Mouse (Mus musculus) hindbrain, postnatal 0 days (tissue): Measurements from ENCODE around the gene Ubash3b. TPM values are rescaled to one million over a fixed set of nuclear protein-coding genes. Genes with fewer than 3 reads are reported as not detected.
A peak's percentile ranks its signal among the peaks of the same experiment; 100 is the strongest.

Experiments used
- ATAC-seq: fragments of 200-750 bp; cut with Nextera tagmentation; 2 replicates; pipeline ENCODE4 v1.8.0; 2017; ENCODE audit warnings: mild to moderate bottlenecking, moderate TSS enrichment, moderate library complexity
- DNase-seq: peaks from one replicate; pipeline ENCODE4 v3.0.0-alpha.2; 2015; ENCODE audit warnings: low spot score
- H3K27ac ChIP-seq: fragments of 300-500 bp; sonication (generic); 2 replicates; pipeline ENCODE4 v1.5.1; 2014; ENCODE audit warnings: mild to moderate bottlenecking
- H3K27me3 ChIP-seq: fragments of 300-500 bp; sonication (generic); 2 replicates; pipeline ENCODE4 v1.6.1; 2014; ENCODE audit warnings: low read length, mixed read lengths; ENCODE audit not compliant: insufficient read depth
- H3K36me3 ChIP-seq: fragments of 300-500 bp; sonication (generic); 2 replicates; pipeline ENCODE4 v1.6.1; 2014; ENCODE audit warnings: low read length, mixed read lengths; ENCODE audit not compliant: insufficient read depth
- H3K4me1 ChIP-seq: fragments of 300-500 bp; sonication (generic); 2 replicates; pipeline ENCODE4 v1.6.1; 2014; ENCODE audit warnings: antibody characterized with exemption, low read length, mixed read lengths; ENCODE audit not compliant: insufficient read depth
- H3K4me2 ChIP-seq: fragments of 300-500 bp; sonication (generic); 2 replicates; pipeline ENCODE4 v1.6.1; 2014; ENCODE audit warnings: low read depth, mild to moderate bottlenecking, low read length, moderate library complexity, mixed read lengths
- H3K4me3 ChIP-seq: fragments of 300-500 bp; sonication (generic); 2 replicates; pipeline ENCODE4 v1.5.1; 2014; ENCODE audit warnings: low read length
- H3K9ac ChIP-seq: fragments of 300-500 bp; sonication (generic); replicated peaks from 2 replicates; pipeline ENCODE4 v1.6.1; 2014; ENCODE audit warnings: mild to moderate bottlenecking, low read length, moderate library complexity, mixed read lengths
- H3K9me3 ChIP-seq: fragments of 300-500 bp; sonication (generic); 2 replicates; pipeline ENCODE4 v1.6.1; 2016; ENCODE audit warnings: low read length, mixed read lengths
- CTCF ChIP-seq: IDR thresholded peaks from 2 replicates; pipeline ENCODE4 v1.5.1; 2016; ENCODE audit warnings: antibody characterized with exemption, control low read depth, low read depth
- WGBS: fragments of 180-500 bp; shearing (Covaris S2); extraction: QIAGEN DNeasy Blood & Tissue Kit; methylation state at CpG from one replicate; pipeline ENCODE4 v1.1.7; 2014; 5-methylcytosine and 5-hydroxymethylcytosine counted together
- polyA plus RNA-seq: library from polyadenylated mRNA; unstranded; fragments of >200 nt; fragmentation: Nextera tagmentation; extraction: Ambion mirVana; gene quantifications from 2 replicates; pipeline ENCODE4 v1.2.1, GENCODE M21; 2015
- total RNA-seq: library from RNA; depleted of rRNA; stranded (reverse); fragments of >200 nt; gene quantifications from 2 replicates; pipeline ENCODE4 v1.2.3, GENCODE M21; 2014

The Ubash3b gene
- total and polyA plus RNA-seq, 2 experiments from 2014 or later: 28.6 to 41.3 TPM

DNA sequence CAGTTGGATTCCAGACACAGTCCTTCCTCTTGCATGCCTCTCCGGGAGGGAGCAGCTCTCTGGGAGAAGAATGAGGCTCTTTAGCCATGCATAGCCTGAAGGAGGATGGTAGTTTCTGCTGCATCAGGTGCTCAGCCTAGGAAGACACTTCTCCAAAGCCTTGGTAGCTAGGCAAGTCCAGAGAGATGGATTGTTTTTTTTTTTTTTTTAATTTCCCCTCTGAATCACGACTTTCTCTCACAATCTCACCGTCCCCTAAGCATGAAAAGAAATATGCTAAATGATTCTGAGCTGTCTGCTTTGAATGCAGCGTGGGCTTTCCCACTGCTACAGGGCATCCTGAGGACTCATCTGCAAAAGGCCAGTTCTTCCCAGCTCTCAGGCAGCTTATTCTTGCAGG lies 147.0 kb downstream of the Ubash3b start:
- Histone ChIP-seq H3K27me3 (no peaks in the 10 kb centered on the region), H3K9ac (no peak overlapping the region), H3K9me3 (no peaks in the 10 kb centered on the region), H3K4me2 (no peak overlapping the region), H3K4me3 (no peak overlapping the region), H3K4me1 (peaks cover 6% of the 10 kb centered on the region; the same call in 1 of the 2 replicates), H3K36me3 (peaks cover 7% of the 10 kb centered on the region; the same call in 1 of the 2 replicates), H3K27ac (peak overlapping the region; percentile 54; the same call in 1 of the 2 replicates)
- ATAC-seq: no peak
- 25% methylated on average over 4 of the region's 4 CpGs for WGBS
- no peak for TF ChIP-seq CTCF
- peak; percentile 20 for DNase-seq

DNA sequence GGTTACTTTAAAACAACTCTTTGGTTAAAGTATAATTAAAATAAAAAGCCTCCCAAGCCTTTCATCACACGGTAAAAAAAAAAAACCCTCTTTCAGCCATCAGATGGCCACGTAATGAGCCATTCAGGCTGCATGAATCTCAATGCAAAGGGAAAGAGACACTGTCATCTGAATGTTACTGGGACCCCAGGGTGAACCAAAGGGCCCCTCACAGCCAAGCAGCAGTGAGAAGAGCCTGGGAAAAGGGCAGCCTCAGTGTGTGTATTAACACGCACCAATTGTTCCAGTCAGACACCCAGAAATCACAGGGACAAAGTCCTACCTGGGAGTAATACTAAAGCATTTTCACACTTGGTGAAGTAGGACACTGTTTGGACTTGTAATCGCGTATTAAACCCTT lies 149.0 kb downstream of the Ubash3b start:
- no peak for ATAC-seq
- Histone ChIP-seq H3K27ac (peak overlapping the region; percentile 83), H3K9me3 (no peaks in the 10 kb centered on the region), H3K4me1 (peaks cover 6% of the 10 kb centered on the region; the same call in 1 of the 2 replicates), H3K4me2 (no peak overlapping the region), H3K9ac (no peak overlapping the region), H3K36me3 (peaks cover 4% of the 10 kb centered on the region; the same call in 1 of the 2 replicates), H3K4me3 (no peak overlapping the region), H3K27me3 (no peaks in the 10 kb centered on the region)
- DNase-seq: no peak
- 43% methylated on average over 5 of the region's 5 CpGs for WGBS
- TF ChIP-seq CTCF: no peak

DNA sequence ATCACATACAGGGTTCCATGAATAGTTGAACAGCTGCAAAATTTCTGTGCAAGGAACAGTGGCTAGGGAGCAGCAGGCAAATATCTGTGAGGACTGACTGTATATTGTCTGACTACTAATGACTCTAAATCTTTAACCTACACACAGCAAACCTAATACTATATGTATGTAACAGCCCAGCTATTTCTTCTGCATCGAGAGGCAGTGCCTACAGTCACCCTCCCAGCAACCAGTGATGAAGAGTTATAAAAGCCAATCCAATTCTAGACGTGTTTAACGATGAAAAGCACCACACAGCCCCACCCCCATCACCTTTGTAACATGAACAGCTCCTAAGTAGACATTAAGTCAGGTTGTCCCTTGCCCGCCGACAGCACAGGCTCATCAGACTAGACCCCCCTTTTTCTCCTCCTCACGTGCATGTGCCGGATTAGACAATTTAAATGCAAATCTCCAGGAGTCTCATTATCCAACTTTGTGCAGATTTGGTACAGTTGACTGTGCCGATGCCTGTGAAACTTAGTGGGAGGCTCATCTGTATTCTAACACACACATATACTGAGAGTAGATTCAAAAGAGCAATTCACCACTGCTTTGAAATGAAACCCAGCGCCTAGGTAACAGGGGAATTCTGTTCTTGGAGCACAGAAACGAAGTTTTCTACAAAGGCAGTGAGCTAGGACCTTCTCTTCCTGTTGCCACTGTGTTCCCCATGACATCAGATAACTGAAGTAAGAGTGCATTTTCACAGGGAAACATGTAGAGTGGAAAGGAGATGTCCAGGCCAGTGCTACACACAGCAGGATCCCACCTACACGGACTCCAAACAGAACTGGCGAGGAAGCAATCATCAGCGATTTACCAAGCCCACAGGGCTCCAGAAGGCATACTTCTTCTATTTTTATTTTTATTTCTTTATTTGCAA lies 149.7 kb downstream of the Ubash3b start:
- H3K4me3 ChIP-seq: no peak overlapping the region
- no peaks in the 10 kb centered on the region for H3K9me3 ChIP-seq
- WGBS: 19% methylated on average over 13 of the region's 13 CpGs
- H3K9ac ChIP-seq: no peak overlapping the region
- no peak overlapping the region for H3K4me2 ChIP-seq
- peaks cover 6% of the 10 kb centered on the region; the same call in 1 of the 2 replicates for H3K4me1 ChIP-seq
- DNase-seq: peak; percentile 76
- H3K27me3 ChIP-seq: no peaks in the 10 kb centered on the region
- H3K36me3 ChIP-seq: peaks cover 4% of the 10 kb centered on the region; the same call in 1 of the 2 replicates
- ATAC-seq: peak; percentile 92
- TF ChIP-seq CTCF: no peak
- H3K27ac ChIP-seq: peak overlapping the region; percentile 83

- ATAC-seq: no peak
These were observed 153.7 kb downstream of the Ubash3b start for GRCm38 (mm10) chr9:41007785-41008184.

GRCm38 (mm10) chr9:41004415-41004814 lies 157.1 kb downstream of the Ubash3b start, which contains the start of gene Crtam:
Gene Crtam (minus strand): TSS chr9:41004628.
- 77% methylated on average over 4 of the region's 4 CpGs for WGBS
- no peak for DNase-seq
- Histone ChIP-seq H3K36me3 (no peaks in the 10 kb centered on the region), H3K9ac (no peak within 1 kb of the TSS), H3K4me2 (no peak within 1 kb of the TSS), H3K27ac (no peak within 1 kb of the TSS), H3K27me3 (no peaks in the 10 kb centered on the region), H3K4me1 (no peaks in the 10 kb centered on the region), H3K4me3 (no peak within 1 kb of the TSS), H3K9me3 (no peaks in the 10 kb centered on the region)
- no peak for ATAC-seq
- no peak for TF ChIP-seq CTCF

More at GRCm38 (mm10) chr9:41007785-41008184, 153.7 kb downstream of the Ubash3b start:
- no peaks in the 10 kb centered on the region for H3K27me3 ChIP-seq
- WGBS: 10% methylated on average over 1 of the region's 1 CpGs
- peaks cover 6% of the 10 kb centered on the region; the same call in 1 of the 2 replicates for H3K4me1 ChIP-seq
- DNase-seq: no peak
- no peak for TF ChIP-seq CTCF
- no peak overlapping the region for H3K4me3 ChIP-seq
- H3K9ac ChIP-seq: no peak overlapping the region
- H3K27ac ChIP-seq: no peak overlapping the region
- no peaks in the 10 kb centered on the region for H3K9me3 ChIP-seq
- H3K36me3 ChIP-seq: no peaks in the 10 kb centered on the region
- no peak overlapping the region for H3K4me2 ChIP-seq

DNA sequence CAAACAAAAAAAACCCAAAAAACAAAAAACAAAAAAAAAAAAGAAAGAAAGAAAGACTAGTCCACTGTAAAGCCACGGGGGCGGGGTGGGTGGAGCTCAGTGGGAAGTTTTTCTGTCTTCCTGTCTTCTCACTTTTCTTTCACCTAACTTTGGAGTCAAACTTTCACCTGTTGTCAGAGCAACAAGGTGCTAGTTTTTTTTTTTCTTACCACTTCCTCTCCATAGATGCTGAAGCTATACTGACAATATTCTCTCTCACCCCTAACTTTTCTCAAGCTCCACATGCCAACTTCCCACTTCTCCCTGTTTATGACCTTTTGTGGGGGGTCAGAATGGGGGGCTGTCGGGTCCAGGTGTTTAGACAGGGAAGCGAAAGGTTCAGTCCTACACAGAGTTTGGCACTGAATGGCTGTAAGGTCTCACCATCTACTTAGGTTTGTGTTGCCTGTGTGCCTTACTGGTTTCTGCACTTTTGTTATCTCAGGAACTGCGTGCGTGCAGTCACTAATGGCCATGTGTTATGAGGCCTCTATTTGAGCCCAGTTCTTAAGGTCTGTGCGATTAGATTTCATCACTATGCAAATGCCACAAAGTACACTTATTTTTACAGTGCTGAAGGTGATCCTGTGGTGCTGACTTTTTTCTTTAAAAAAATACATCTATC lies 164.2 kb downstream of the Ubash3b start:
- DNase-seq (no peak), ATAC-seq (no peak)
- Histone ChIP-seq H3K27ac (no peak overlapping the region), H3K9ac (no peak overlapping the region), H3K27me3 (no peaks in the 10 kb centered on the region), H3K4me1 (no peaks in the 10 kb centered on the region), H3K36me3 (no peaks in the 10 kb centered on the region), H3K9me3 (no peaks in the 10 kb centered on the region), H3K4me3 (no peak overlapping the region), H3K4me2 (no peak overlapping the region)
- WGBS: 89% methylated on average over 7 of the region's 7 CpGs
- no peak for TF ChIP-seq CTCF
